Mouse (Mus musculus) retina, postnatal 1 day (tissue): ENCODE measurements around the gene Smim4.

Source experiments
- DNase-seq: peaks from one replicate; pipeline ENCODE4 v3.0.0-alpha.2; 2012

The Smim4 gene

GRCm38 (mm10) chr14:31112187-31112586 lies 16.6 kb downstream of the Smim4 start:
- DNase-seq = no peak

- no peak for DNase-seq
Observed at GRCm38 (mm10) chr14:31110613-31111012, 18.1 kb downstream of the Smim4 start.

GRCm38 (mm10) chr14:31105156-31105555 lies 23.6 kb downstream of the Smim4 start:
- no peak for DNase-seq

- no peak for DNase-seq
Observed at GRCm38 (mm10) chr14:31089918-31090317, 38.8 kb downstream of the Smim4 start.

- DNase-seq = no peak
Observed at GRCm38 (mm10) chr14:31088515-31088914, 40.2 kb downstream of the Smim4 start.

GRCm38 (mm10) chr14:31087433-31087832 lies 41.3 kb downstream of the Smim4 start:
- DNase-seq = no peak

- DNase-seq = no peak
Observed at GRCm38 (mm10) chr14:31081147-31081546, 47.6 kb downstream of the Smim4 start.

GRCm38 (mm10) chr14:31079313-31080028 lies 49.3 kb downstream of the Smim4 start:
- DNase-seq = no peak

- no peak for DNase-seq
Observed at GRCm38 (mm10) chr14:31078597-31079208, 50.1 kb downstream of the Smim4 start.

GRCm38 (mm10) chr14:31069086-31069733 lies 59.5 kb downstream of the Smim4 start:
- no peak for DNase-seq

- DNase-seq = peak; percentile 16
Observed at GRCm38 (mm10) chr14:31062277-31062676, 66.5 kb downstream of the Smim4 start.

- DNase-seq = no peak
Observed at GRCm38 (mm10) chr14:31045817-31046216, 82.9 kb downstream of the Smim4 start.

- no peak for DNase-seq
Observed at GRCm38 (mm10) chr14:31045296-31045695, 83.5 kb downstream of the Smim4 start.
